In genomic region chr19:4847490-4847889, GRCm38 (mm10) we compare ENCODE assay signal across 9 mouse cellular contexts. TPM values are rescaled to one million over a fixed set of nuclear protein-coding genes. Genes with fewer than 3 reads are reported as not detected.
A peak's percentile ranks its signal among the peaks of the same experiment; 100 is the strongest.
DNase-seq lines count a peak whose midpoint lies in the region; ATAC-seq and TF ChIP-seq lines count a peak whose summit lies in the region.
"Had no signal": no experiment of that assay in that cellular context is flagged by ENCODE, and none has a peak within 500 bp of the region (broad histone marks: within the 10 kb centered on the region; RNA-seq: fewer than 3 reads in every experiment).

No protein-coding gene starts in this region.

- TF ChIP-seq POLR2A in heart, adult 2 months (IDR thresholded peaks at IDR 0.05; ENCODE audit: insufficient read depth, low read depth, low read length), result no peak
- TF ChIP-seq POLR2A in brain, embryonic 14.5 days (IDR thresholded peaks at IDR 0.05; ENCODE audit: borderline replicate concordance, extremely low read depth, insufficient read depth, insufficient read length, poor library complexity, severe bottlenecking), result no peak

- H3K79me2 ChIP-seq in heart, adult 2 months (replicated peaks; ENCODE audit: control insufficient read depth, insufficient read depth, low read length), result no peaks in the 10 kb centered on the region

- TF ChIP-seq EP300 in heart, adult 2 months (IDR thresholded peaks at IDR 0.05; ENCODE audit: insufficient read depth, low read depth, low read length), result no peak
- no peak for TF ChIP-seq EP300 in lung, postnatal 0 days (IDR thresholded peaks at IDR 0.05)

- no peaks in the 10 kb centered on the region for H3K9me3 ChIP-seq in lung, postnatal 0 days (ENCODE audit: low read length)
- no peaks in the 10 kb centered on the region for H3K9me3 ChIP-seq in forebrain, embryonic 10.5 days
- H3K9me3 ChIP-seq: neural tube, embryonic 12.5 days had no signal

- no peak for DNase-seq in heart, adult 2 months
- DNase-seq in heart, adult 8-10 months (ENCODE audit: low spot score), result no peak
- DNase-seq in CD4-positive helper T cell, adult 2 months (ENCODE audit: low read depth, low spot score), result peak; percentile 60
- peak; percentile 35 for DNase-seq in brain, embryonic 14.5 days (ENCODE audit: low read depth)
- DNase-seq in lung, postnatal 0 days (ENCODE audit: low spot score), result peak; percentile 64
- DNase-seq in forebrain, embryonic 10.5 days (ENCODE audit: extremely low spot score, low spot score), result no peak
- no peak for DNase-seq in cerebellum, adult 8-10 months
- DNase-seq in spleen, postnatal 4 days (ENCODE audit: low spot score in 2 of 2), result no peak

- no peaks in the 10 kb centered on the region for H3K4me1 ChIP-seq in heart, adult 2 months (ENCODE audit: control insufficient read depth, insufficient read depth, low read length)
- H3K4me1 ChIP-seq in lung, postnatal 0 days (ENCODE audit: insufficient read depth, low read depth, low read length), result no peaks in the 10 kb centered on the region
- no peaks in the 10 kb centered on the region for H3K4me1 ChIP-seq in forebrain, embryonic 10.5 days
- H3K4me1 ChIP-seq: neural tube, embryonic 12.5 days had no signal

- intact Hi-C loops in heart, adult 2 months (cut with DNase I), result loop anchor here (1.0 kb wide), 1 partner anchor 92 kb away; no protein-coding TSS in a partner anchor

- no peaks in the 10 kb centered on the region for H3K27me3 ChIP-seq in heart, adult 2 months (ENCODE audit: control insufficient read depth, insufficient read depth, low read length)
- H3K27me3 ChIP-seq in lung, postnatal 0 days (replicated peaks; ENCODE audit: insufficient read depth, low read length), result no peaks in the 10 kb centered on the region
- H3K27me3 ChIP-seq in forebrain, embryonic 10.5 days (ENCODE audit: poor library complexity, severe bottlenecking), result peaks cover under 1% of the 10 kb centered on the region; the same call in 1 of the 2 replicates
- H3K27me3 ChIP-seq: neural tube, embryonic 12.5 days had no signal

- H3K4me3 ChIP-seq in heart, adult 2 months, result no peak overlapping the region
- H3K4me3 ChIP-seq in lung, postnatal 0 days (ENCODE audit: low read depth, low read length), result no peak overlapping the region
- H3K4me3 ChIP-seq in forebrain, embryonic 10.5 days, result no peak overlapping the region
- H3K4me3 ChIP-seq: neural tube, embryonic 12.5 days had no signal

- H3K4me2 ChIP-seq in lung, postnatal 0 days (replicated peaks; ENCODE audit: low read depth, low read length), result no peak overlapping the region
- H3K4me2 ChIP-seq: neural tube, embryonic 12.5 days had no signal

- H3K27ac ChIP-seq in heart, adult 2 months, result no peak overlapping the region
- no peak overlapping the region for H3K27ac ChIP-seq in lung, postnatal 0 days (ENCODE audit: low read length)
- no peak overlapping the region for H3K27ac ChIP-seq in forebrain, embryonic 10.5 days
- H3K27ac ChIP-seq: neural tube, embryonic 12.5 days had no signal

- 21% methylated on average over 7 of the region's 7 CpGs for WGBS in heart, adult 2 months
- 25% methylated on average over 7 of the region's 7 CpGs for WGBS in lung, postnatal 0 days
- WGBS in forebrain, embryonic 10.5 days, result 42% methylated on average over 7 of the region's 7 CpGs

- ATAC-seq in lung, postnatal 0 days, result peak; percentile 49

- no peaks in the 10 kb centered on the region for H3K36me3 ChIP-seq in heart, adult 2 months (ENCODE audit: control insufficient read depth, insufficient read depth, low read length)
- H3K36me3 ChIP-seq in lung, postnatal 0 days (ENCODE audit: insufficient read depth, low read length), result no peaks in the 10 kb centered on the region
- no peaks in the 10 kb centered on the region for H3K36me3 ChIP-seq in forebrain, embryonic 10.5 days (replicated peaks)
- H3K36me3 ChIP-seq: neural tube, embryonic 12.5 days had no signal

- H3K9ac ChIP-seq in heart, adult 2 months (ENCODE audit: low read depth, low read length), result no peak overlapping the region
- no peak overlapping the region for H3K9ac ChIP-seq in lung, postnatal 0 days (replicated peaks; ENCODE audit: low read depth)
- H3K9ac ChIP-seq: neural tube, embryonic 12.5 days had no signal

- TF ChIP-seq CTCF in heart, adult 2 months (IDR thresholded peaks at IDR 0.05), result peak; percentile 77
- peak; percentile 54; the same call in 1 of the 2 replicates for TF ChIP-seq CTCF in brain, embryonic 14.5 days (IDR thresholded peaks at IDR 0.05; ENCODE audit: borderline replicate concordance, extremely low read depth, insufficient read depth, insufficient read length)
- peak; percentile 78 for TF ChIP-seq CTCF in lung, postnatal 0 days (IDR thresholded peaks at IDR 0.05)

RNA-seq across cellular contexts. Expression of gene Ctsf, which starts 7.4 kb away (rescaled TPM):
- 10 to 100 TPM; 66.6 to 80.6 TPM for total RNA-seq in heart, adult 2 months (2021)
- 80.8 and 80.9 TPM in 2 replicates for polyA plus RNA-seq in heart, adult 2 months (2012; rRNA removed)
- 10 to 100 TPM; 77.7 to 86.2 (median 81.6) TPM for total RNA-seq in heart, adult 8-10 months (2022)
- 73.6 and 85.2 TPM in 2 replicates for polyA plus RNA-seq in brain, embryonic 14.5 days (2012; rRNA removed)
- 34.2 and 35.2 TPM in 2 replicates for polyA plus RNA-seq in lung, postnatal 0 days (2015; fragmentation: Nextera tagmentation; extraction: Ambion mirVana)
- polyA plus RNA-seq in forebrain, embryonic 10.5 days (2016; fragmentation: Nextera tagmentation; extraction: Ambion mirVana), result 21.4 and 25.5 TPM in 2 replicates

RNA-seq across cellular contexts. Expression of gene Ccdc87, which starts 8.3 kb away (rescaled TPM):
- total RNA-seq in heart, adult 2 months (2021), result not detected
- polyA plus RNA-seq in heart, adult 2 months (2012; rRNA removed), result 0.16 TPM in 1 of 2 replicates, not detected in the other
- under 1 TPM in 2 of 4 experiments, not detected in 2; 0.09 to 0.14 TPM for total RNA-seq in heart, adult 8-10 months (2022)
- polyA plus RNA-seq in brain, embryonic 14.5 days (2012; rRNA removed), result 0.30 and 0.62 TPM in 2 replicates
- 0.51 and 0.62 TPM in 2 replicates for polyA plus RNA-seq in lung, postnatal 0 days (2015; fragmentation: Nextera tagmentation; extraction: Ambion mirVana)
- 0.18 TPM in 1 of 2 replicates, not detected in the other for polyA plus RNA-seq in forebrain, embryonic 10.5 days (2016; fragmentation: Nextera tagmentation; extraction: Ambion mirVana)

RNA-seq across cellular contexts. Expression of gene Ccs, which starts 8.4 kb away (rescaled TPM):
- total RNA-seq in heart, adult 2 months (2021), result 10 to 100 TPM; 23.1 to 28.5 TPM
- polyA plus RNA-seq in heart, adult 2 months (2012; rRNA removed), result 26.3 and 27.3 TPM in 2 replicates
- total RNA-seq in heart, adult 8-10 months (2022), result 10 to 100 TPM; 22.2 to 32.1 (median 28.6) TPM
- polyA plus RNA-seq in brain, embryonic 14.5 days (2012; rRNA removed), result 42.3 and 45.1 TPM in 2 replicates
- 53.0 and 54.5 TPM in 2 replicates for polyA plus RNA-seq in lung, postnatal 0 days (2015; fragmentation: Nextera tagmentation; extraction: Ambion mirVana)
- polyA plus RNA-seq in forebrain, embryonic 10.5 days (2016; fragmentation: Nextera tagmentation; extraction: Ambion mirVana), result 40.5 and 47.2 TPM in 2 replicates

RNA-seq across cellular contexts. Expression of gene Actn3, which starts 30.2 kb away (rescaled TPM):
- under 1 TPM; 0.39 TPM for total RNA-seq in heart, adult 2 months (2021)
- 0.57 and 0.76 TPM in 2 replicates for polyA plus RNA-seq in heart, adult 2 months (2012; rRNA removed)
- total RNA-seq in heart, adult 8-10 months (2022), result 1 to 10 TPM; 2.0 to 4.3 (median 2.6) TPM
- polyA plus RNA-seq in brain, embryonic 14.5 days (2012; rRNA removed), result 0.95 and 1.7 TPM in 2 replicates
- 0.27 and 0.40 TPM in 2 replicates for polyA plus RNA-seq in lung, postnatal 0 days (2015; fragmentation: Nextera tagmentation; extraction: Ambion mirVana)
- polyA plus RNA-seq in forebrain, embryonic 10.5 days (2016; fragmentation: Nextera tagmentation; extraction: Ambion mirVana), result 2.0 and 2.2 TPM in 2 replicates

RNA-seq across cellular contexts. Expression of gene Zdhhc24, which starts 31.0 kb away (rescaled TPM):
- total RNA-seq in heart, adult 2 months (2021), result 1 to 10 TPM; 2.3 to 3.0 TPM
- polyA plus RNA-seq in heart, adult 2 months (2012; rRNA removed), result 7.8 and 7.9 TPM in 2 replicates
- total RNA-seq in heart, adult 8-10 months (2022), result 1 to 10 TPM; 2.8 to 4.2 (median 3.4) TPM
- 32.0 and 48.4 TPM in 2 replicates for polyA plus RNA-seq in brain, embryonic 14.5 days (2012; rRNA removed)
- 8.1 and 9.1 TPM in 2 replicates for polyA plus RNA-seq in lung, postnatal 0 days (2015; fragmentation: Nextera tagmentation; extraction: Ambion mirVana)
- 11.5 and 13.2 TPM in 2 replicates for polyA plus RNA-seq in forebrain, embryonic 10.5 days (2016; fragmentation: Nextera tagmentation; extraction: Ambion mirVana)

Comparison
In these comparisons a context has a peak if more than half of its experiments do, and no peak if none do; other contexts are left out.
1. DNase-seq: peak in CD4-positive helper T cell, adult 2 months (single experiment), brain, embryonic 14.5 days (single experiment) and lung, postnatal 0 days (single experiment); none in heart, adult 2 months (0 of 2), heart, adult 8-10 months (single experiment), forebrain, embryonic 10.5 days (single experiment), cerebellum, adult 8-10 months (single experiment) and spleen, postnatal 4 days (0 of 2).
2. Peak in every context shown above with its lines, with median percentiles within 50 percentile points of each other: CTCF ChIP-seq.